Mouse (Mus musculus) ovary, postnatal 10 days (tissue): ENCODE measurements around the gene Abhd16a.

Source experiments
- DNase-seq: peaks from one replicate; pipeline ENCODE4 v3.0.0; 2022; ENCODE audit warnings: low spot score

Gene Abhd16a

DNA sequence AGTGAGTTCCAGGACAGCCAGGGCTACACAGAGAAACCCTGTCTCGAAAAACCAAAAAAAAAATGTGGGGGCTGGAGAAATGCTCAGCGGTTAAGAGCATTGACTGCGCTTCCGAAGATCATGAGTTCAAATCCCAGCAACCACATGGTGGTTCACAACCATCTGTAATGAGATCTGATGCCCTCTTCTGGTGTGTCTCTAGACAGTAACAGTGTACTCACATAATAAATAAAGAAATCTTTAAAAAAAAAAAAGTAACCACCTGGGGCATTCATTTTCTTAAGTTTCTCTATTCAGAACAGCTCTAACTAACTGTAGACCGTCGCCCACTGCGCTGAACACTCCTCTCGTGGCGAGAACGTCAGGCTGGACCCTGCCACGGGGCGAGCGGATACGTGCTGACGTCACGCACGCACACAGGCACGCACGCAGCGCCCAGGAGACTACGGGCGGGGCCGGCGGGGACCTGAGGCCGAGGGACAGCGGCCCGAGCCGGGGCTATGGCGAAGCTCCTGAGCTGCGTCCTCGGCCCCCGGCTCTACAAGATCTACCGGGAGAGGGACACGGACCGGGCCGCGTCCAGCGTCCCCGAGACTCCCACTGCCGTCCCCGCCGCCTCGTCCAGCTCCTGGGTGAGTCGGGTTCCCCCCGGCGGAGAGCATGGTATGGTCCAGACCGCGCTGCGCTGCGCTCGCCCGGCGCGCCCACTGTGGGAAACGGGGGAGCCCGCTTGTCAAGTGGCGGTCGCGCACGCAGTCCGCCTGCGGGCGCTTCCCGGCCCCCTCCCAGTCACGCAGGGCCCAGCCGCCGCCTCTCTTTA, at the start of gene Abhd16a:
Gene Abhd16a, plus strand, starts transcription at position 439 of the 820 bp plus-strand sequence.
- DNase-seq, result peak; percentile 93

DNA sequence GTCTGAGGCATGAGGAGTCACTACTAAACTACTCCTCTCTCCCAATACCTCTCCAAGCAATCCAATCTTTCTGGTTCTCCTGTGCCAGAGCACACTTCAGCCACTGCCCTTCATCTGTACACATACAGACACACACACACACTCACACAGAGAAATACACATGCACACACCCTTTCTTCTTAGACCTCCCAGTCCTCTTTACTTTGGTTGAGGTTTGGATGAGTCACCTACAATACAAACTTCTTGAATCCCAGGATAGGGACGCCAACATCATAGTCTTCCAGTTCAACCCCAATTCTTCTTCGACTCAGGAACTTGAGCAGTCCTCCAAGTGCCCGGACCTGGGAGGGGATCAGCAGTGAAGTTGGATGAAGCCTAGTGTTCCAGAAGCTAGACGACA, 45.3 kb upstream of the Abhd16a start:
- DNase-seq, result no peak

DNA sequence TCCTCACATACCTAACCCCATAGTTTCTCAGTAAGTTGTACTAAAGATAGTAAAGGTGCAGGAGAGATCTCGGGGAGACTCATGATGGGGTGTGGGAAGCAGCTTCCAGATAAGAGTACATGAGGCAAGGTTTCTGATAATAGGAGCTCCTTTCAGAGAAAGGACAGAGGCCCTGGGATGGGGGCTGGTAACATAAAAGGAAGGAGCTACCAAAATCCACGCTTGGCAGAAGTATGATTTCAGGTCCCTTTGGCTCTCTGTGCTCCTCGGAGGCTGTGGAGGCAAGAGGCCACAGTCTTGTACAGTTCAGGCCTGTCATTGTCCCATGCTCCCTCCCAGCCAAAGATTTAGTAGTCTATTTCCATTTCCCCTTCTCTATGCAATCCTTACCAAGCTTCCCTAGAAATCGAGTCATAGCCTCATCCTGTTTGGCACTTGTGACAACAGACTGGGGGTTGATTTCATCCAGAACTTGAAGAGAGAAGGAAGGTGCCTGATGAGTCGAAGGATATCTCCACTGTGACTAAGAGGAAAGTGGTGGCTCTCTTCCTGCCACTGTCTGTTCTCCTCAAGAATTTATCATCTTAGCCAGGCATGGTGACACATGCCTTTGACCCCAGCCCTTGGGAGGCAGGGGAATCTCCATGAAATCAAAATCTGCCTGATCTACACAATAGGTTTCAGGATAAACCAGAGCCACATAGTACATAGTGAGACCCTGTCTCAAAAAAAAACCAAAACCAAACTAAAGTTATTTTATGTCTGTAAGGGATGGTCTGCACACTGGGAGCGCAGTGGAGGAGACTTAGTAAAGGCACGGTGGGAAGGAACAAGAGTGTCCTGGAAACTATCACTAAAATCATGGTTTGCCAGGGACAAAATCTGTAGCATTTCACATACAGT, 43.9 kb upstream of the Abhd16a start:
- no peak for DNase-seq

DNA sequence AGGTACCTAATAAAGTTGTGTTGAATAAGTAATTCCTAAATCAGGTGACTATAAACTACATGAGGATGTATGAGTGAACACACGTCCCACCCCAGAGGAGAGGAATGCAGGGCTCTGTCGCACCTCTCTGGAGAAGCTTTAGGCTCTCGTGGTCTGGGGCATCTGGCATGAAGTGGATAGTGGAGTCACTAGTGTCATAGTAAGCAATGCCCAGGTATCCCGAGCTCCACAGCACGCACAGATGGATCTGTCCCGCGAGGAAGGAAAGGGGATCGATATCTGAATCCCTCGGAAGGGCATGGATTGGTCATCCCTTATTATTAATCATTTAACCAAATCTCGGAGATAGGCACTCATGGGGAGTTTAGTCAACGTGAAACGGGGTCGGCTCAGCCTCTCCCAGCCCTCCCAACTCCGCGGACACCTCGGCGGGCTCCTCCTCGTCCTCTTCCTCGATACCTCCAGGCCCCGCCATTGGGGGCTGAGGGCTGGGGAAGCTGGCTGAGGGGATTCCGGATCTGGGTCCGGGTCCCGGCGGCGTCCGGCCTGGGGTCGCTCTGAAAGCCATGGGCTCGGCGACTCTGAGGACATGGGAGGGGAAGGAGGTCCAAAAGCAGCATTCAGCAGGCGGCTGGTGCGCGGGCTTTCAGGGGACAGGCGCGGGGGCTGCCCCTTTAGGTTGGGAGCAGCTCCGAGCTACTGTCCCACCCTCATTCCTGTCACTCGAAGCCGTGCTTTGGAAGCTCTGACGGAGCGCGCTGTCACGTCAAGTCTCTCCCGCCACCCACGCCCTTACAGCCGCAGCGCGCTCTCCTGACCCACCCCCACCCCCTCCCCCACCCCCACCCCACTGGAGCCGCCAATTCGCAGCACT, 43.0 kb upstream of the Abhd16a start:
- peak; percentile 48 for DNase-seq

DNA sequence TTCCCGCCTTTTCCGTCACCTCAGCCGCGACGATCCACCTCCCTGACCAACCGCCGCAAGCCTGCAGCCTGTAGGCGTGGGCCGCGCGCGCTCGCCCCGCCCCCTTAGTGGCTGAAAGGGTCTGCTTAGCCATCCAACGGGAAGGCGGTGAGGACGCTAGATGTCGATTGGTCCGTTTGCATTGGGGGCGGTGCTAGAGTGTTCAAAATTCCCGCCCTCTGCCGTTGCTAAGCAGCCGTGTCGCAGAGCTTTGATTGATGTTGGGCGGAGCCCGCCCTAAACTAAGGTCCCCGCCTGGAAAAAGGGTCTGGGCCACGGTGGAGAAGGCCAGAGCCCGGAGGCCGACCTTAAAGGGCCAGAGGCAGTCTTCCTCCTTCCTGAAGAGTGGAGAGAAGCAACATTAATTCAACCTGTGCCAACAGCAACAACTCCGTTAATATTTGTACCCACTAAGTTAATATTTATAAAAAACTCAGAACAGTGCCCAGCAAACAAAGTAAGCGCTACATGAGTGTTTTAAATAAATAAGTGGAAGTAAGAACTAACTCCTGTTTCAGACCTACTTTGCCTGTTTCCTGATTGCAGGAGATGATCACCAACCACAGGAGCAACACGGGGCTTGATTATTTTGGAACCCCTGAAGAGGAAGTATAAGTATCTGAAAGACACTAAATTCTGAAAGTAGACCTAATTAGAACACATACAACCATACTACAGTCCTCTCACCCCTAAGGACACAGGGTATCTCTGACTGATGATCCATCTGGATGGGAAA, 42.2 kb upstream of the Abhd16a start, which contains the start of gene Msh5:
Gene Msh5, minus strand, starts transcription at position 65 of the 775 bp plus-strand sequence.
- peak; percentile 88 for DNase-seq

DNA sequence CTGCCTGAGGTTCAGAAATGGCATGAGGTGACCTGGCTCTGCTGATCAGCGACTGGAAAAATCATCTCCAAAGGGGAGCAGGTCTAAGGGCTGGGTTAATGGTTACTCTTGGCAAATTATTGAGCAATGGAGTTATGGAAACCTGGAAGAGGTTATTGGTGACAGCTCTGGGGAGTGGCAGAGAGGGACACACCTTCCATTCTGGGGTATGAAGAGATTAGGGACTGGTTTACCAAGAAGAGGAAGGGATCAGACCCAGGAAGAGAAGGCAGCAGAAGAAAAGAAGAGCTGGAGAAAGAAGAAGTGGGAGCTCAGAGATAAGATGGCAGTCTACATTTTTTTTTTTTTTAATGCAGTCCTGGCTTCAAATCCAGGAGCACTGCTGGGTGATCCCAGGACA, 41.4 kb upstream of the Abhd16a start:
- no peak for DNase-seq

DNA sequence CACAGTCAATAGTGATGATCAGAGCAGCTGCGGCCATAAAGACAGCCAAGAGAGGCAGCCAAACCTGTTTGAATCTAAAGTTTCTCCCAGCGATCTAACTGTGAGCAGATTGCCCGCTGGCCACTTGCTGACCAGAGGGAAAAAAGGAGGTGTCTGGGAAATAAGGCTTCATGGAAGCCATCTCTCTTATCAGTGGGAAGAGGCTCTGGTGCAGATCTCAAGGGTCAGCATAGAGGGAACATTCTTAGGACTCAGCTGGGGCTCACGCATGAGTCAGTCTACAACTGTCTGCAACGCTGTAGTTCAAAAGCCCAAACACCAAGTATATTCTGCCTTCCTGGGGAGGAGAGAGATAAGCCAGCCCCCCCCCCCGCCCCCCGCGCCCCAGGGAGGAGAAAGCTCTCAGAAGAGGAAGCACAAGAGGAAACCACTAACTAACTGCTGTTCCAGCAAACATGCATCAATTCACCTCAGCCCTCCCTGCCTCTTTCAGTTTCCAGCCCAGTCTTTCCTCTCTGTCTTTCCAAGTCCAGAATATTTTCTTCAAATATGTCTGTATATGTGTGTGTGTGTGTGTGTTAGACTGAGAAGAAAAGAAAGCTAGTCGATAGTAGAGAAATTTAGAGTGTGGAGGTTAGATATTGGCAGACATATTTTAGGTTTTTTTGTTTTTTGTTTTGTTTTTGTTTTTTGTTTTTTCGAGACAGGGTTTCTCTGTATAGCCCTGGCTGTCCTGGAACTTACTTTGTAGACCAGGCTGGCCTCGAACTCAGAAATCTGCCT, 40.7 kb upstream of the Abhd16a start:
- DNase-seq, result no peak

DNA sequence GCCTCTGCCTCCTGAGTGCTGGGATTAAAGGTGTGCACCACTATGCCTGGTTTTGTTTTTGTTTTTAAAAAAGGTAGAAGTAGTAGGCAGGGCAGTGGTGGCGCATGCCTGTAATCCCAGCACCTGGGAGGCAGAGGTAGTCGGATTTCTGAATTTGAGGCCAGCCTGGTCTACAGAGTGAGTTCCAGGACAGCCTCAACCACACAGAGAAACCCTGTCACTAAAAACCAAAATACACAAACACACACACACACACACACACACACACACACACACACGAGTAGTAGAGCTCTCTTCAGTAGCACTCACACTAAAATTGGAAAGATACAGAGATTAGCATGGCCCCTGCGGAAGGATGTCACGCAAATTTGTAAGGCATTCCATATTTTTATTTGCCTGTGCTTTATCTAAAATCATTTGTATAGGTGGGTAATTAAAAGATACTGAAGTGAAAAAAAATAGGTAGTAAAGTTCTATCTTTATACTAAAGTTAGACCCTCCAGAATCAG, 40.1 kb upstream of the Abhd16a start:
- no peak for DNase-seq

DNA sequence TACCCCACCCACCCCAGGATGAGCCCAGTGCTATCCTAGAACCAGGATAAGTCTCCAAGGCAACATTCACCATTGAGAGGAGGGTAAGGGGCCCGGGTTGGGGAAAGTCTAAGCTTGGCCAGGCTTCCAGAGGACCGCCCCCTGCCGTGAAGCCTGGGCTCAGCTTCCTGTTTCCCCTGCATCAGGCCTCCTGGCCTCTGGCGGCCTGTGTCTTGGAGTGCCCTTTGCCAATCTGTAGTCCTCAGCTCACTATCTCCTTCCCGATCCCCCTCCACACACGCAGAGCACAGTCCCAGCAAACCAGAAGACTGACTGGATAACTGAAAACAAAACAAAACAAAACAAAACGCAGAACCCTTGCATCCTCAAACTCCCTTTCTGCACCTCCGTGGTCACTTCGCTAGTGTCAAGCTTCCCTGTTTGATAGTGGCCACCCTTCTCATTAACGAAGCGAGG, 39.5 kb upstream of the Abhd16a start, which contains the start of gene Clic1:
Gene Clic1, plus strand, starts transcription at position 406 of the 456 bp plus-strand sequence.
- DNase-seq, result peak; percentile 55

DNA sequence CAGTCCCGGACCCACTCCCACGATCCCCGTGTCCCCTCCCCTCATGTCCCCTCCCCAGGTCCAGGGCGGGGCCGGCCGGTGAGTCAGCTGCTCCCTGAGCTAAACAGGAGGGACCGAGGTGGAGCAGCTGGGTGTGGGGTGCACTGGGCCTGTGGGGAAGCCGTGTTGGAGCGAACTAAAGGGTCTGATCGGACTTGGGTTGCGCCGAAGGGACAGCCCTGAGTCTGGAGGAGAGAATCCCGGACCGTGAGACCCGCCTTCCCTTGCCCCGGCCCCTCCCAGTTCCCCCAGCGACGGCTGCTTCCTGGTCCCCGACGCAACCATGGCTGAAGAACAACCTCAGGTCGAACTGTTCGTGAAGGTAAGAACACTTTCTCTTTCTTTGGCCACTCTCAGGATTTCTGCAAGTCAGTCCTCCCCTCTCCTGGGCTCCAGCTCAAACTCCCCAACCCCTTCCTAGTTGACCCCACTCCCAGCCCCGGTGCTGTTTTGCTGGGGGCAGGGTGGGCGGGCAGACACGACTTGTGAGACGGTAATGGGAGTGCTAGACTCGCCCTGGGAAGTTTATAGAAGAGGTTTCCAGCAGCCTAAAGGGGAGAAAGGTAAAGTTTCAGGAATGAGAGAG, 38.8 kb upstream of the Abhd16a start:
- DNase-seq, result peak; percentile 62

DNA sequence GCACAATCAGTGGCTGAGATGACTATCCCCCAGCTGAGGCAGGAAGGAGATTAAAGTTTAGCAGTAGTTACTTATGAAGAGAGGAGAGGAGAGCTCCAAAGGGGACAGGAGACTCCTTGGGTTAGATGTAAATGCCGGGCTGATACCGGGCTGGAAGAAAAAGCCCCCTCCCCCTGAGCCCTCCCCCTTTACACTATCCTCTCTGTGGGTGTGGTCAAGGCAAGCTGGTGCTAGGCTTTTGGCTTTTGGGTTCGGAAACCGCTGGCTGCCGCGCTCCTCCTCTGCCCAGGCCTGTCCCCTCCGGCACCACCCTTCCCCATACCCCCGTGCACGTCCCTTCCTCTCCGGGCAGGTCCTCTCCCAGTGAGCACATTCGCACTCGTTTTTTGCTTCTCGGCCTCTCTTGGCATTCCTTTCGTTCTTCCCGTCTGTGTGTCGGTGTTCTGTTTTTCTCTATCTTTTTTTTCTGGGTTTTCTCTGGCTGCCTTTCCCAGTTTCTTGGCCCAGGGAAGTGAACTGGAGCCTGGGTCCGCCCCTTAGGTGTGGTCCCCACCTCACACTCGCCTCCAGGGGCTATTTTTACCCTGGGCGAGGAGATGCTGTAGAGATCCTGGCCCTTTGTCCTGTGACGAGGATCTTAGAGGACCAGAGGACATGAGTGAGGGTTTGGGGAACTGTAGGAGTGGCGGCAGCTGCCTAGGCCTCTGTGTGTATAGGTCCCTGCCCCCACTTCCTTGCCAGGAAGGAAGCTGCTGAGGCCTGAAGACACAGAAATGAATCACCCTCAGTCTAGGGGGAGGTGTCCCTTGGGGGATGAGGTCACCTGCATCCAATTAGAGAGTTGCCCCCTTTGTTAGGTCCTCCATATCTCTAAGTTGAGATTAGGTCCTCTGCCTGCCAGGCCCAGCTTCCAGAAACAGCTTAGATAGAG, 37.6 kb upstream of the Abhd16a start:
- peak; percentile 32 for DNase-seq

DNA sequence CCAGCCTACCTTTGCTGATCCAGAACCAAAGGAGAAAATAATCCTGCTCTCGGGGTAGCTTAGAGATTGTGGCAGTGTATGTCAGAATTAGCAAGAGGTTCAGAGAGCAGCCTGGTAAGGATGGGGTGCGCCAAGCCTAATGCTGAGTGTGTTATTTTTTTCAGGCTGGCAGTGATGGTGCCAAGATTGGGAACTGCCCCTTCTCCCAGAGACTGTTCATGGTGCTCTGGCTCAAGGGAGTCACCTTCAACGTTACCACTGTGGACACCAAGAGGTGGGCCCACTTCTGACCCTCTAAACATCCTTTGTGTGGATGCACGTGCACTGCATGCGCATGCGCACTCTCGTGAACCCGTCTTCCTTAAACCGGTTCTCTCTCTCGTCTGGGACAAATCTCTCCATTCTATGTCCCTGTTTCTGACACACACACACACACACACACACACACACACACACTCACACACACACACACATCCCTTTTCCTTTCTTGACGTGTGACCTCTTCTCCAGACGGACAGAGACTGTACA, 36.7 kb upstream of the Abhd16a start:
- no peak for DNase-seq

DNA sequence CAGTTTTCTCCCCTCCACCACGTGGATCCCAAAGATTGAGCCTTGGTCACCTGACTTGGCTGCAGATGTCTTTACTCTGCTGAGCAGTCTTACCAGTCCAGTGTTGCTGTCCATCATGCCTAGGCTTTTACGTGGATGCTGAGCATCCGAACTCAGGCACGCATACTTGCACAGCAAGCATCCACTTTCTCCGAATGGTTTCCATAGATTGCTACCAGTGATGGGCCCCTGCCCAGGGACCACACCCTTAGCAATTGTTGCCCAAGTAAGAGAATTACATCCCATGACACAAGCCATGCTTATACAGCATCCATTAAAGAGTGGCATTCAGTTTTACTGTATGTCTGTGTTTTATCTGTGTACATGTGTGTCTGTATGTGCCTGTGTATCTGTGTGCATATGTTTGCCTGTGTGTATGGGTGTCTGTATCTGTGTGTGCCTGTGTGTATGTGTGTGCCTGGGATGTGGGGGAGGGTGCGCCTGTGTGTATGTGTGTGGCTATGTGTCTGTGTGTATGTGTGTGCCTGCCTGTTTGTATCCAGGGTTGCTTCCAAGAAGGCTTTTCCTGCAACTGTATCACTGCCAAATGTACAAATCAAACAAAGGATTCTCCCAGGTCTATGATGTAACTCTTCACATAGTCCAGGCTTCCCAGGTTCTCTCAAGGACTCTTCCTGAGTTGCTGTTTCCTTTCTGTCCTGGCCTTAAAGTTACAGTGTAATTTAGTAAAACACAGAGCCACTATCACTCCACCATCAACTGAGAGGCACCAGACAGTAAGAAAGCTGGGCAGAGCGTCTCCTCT, 33.2 kb upstream of the Abhd16a start:
- DNase-seq, result no peak

DNA sequence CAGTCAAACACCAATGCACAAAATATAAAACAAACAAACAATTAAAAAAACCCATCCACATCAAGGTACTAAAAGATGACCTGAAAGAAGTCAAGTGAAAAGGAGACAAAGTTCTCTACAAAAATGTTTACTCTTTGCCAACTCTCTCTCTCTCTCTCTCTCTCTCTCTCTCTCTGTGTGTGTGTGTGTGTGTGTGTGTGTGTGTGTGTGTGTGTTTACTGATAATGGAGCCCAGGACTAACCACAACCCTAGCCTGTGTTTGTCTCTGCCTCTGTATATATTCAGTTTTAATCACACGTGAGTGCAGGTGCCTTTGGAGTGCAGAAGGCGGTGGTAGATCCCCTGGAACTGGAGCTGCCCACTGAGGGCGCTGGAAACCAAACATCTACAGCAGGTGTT, 32.0 kb upstream of the Abhd16a start:
- no peak for DNase-seq

DNA sequence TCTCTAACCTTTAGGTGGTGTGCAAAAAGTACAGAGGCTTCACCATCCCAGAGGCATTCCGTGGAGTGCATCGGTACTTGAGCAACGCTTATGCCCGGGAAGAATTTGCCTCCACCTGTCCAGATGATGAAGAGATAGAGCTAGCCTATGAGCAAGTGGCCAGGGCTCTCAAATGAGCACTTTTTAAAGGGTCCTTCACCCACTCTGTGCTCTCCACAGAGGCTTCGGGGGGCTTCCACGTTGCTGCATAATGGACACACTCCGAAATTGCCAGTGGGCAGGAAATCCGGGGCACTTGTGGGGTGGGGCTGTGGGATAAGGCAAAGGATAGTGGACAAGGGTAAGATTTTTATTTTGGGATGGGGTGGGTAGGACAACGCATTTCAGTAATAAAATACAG, 30.7 kb upstream of the Abhd16a start:
- no peak for DNase-seq

DNA sequence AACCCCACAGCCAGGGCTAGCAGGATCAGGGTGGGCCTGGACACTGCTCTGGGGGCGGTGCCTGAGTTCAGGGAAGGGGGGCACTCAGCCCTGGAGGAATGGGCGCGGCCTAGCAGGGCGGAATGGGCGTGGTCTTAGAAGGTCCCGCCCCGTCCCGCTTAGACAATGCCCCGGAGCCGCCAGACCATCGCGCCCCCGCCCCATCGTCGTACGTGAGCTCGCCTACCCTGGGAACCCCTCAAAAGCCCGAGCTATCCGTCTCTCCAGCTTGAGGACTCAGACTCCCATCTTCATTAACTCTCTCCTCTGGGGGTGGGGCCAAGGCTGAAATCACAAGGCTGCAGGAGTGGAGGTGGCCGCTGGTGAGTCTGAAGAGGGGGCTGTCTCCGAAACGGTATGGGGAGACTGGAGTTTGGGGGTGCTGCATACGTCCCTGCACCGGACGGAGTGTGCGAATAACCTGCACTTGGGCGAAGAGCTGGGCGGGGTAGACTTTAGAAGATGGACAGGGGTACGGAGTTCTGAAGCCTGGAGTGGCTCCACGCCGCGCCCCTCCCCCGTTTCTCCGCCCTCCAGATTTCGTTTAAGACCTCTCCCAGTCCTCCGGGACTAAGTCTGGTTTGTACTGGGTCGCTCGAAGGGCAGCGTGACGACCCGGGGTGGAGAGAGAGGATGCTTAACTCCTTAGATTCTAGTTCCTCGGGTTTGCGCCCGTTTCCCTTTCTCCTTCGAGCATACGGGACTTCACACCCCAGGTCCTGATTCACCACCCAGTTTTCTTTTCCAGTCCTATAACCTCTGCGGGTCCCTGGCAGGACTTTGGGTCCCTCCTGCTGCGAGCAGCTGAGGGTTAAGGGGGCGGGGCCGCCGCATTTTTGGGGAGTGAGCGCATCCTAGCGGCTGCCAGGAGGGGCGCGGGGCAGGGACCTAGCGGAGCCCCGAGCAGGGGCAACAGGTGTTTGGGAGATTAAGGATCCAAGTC, 29.9 kb upstream of the Abhd16a start, which contains the start of gene Ddah2:
Gene Ddah2, plus strand, starts transcription at position 125 of the 982 bp plus-strand sequence.
- DNase-seq, result peak; percentile 83
